Mouse (Mus musculus): ENCODE data around the gene Irs2. TPM values are rescaled to one million over a fixed set of nuclear protein-coding genes. Genes with fewer than 3 reads are reported as not detected.
A peak's percentile ranks its signal among the peaks of the same experiment; 100 is the strongest.

Irs2 gene
- total RNA-seq (2021): 10 to 100 TPM; 60.7 to 69.3 TPM

DNA sequence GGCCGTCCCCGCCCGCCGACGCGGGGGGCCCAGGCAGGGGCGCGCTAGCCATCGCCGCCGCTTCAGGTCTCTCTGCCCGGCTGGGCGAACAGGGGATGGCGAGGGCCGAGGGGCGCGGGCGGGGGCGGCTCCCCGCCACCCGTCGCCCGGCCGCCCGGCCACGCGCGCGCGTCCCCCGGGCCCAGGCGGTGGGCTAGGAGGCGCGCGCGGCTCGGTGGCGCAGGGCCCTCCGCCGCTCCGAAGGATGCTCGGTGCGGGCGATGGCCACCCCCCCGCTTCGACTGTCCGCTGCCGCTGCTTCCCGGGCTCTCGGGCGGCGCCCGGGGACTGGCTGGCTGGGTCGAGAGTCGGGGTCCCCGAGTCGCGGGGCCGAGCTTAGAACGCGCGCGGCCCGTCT, at the start of gene Irs2:
Gene Irs2, minus strand, starts transcription at position 80 of the 397 bp plus-strand sequence.
- DNase-seq (ENCODE audit: extremely low spot score in 1 of 2, low spot score in 1 of 2): no peak

DNA sequence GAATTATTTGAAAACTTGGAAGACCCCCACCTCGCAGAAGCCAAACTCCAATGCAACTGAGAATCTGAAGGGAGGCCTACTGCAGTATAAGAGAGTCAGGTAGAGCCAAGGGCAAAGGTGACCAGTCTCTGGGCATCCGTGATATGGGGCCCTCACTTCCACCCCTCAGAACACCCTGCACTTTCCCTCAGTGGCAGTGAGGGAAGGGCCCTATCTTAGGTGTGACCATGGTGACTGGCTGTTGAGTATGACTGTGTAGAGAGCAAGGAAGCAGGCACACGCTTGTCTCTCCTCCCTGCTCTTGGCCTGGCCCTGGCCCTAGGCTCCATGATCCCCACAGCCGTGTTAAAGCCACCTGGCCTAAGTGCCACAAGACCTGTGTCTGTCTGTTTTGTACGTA, 48.4 kb upstream of the Irs2 start:
- DNase-seq (ENCODE audit: extremely low spot score in 1 of 2, low spot score in 1 of 2): no peak

DNA sequence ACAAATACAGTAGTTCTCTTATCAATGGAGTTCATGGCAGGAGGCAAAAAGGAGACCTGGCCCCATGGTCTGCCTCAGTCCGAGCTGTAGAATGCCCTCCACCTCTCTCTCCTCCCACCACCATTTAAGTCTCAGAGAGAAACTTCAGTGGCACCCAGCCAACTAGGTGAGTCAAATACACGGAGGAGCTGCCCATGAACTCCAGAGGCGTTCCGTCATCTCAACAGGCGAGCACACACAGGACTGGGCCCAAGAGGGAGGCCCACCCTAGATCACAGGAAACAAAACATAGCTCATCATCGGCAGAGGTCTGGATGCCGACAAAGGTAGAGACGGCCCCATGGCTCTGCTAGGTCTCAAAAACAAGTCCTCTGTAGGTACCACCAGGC, 47.9 kb upstream of the Irs2 start:
- no peak for DNase-seq (ENCODE audit: extremely low spot score in 1 of 2, low spot score in 1 of 2)

DNA sequence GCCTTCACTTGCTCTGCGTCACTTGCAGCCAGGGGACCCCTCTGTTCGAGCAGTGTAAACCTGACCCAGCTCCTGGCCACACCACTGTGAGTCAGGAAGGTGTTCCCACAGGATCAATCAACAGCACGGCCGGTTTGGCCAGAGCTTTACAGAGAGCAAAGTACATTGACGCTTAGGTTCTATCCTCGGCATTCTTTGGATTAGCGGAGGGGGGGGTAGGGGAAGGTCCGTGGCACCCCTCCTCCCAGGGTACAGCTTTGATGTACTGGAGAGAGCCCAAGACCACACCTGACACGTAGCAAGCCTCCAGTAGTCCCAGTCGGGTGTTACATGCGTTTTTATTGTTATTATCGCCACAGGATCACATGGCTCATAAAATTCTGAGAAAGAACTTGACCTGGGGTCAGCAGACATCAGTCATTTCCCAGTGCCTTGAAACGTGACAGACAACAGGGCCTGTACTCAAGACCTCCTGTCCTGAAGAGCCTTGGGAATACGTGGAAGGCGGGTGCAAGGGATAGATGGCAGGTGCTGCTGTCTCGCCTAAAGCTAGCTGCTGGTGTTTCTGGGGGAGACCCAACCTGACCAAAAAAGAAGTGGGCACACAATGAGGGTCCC, 47.4 kb upstream of the Irs2 start:
- DNase-seq (ENCODE audit: extremely low spot score in 1 of 2, low spot score in 1 of 2): no peak

DNA sequence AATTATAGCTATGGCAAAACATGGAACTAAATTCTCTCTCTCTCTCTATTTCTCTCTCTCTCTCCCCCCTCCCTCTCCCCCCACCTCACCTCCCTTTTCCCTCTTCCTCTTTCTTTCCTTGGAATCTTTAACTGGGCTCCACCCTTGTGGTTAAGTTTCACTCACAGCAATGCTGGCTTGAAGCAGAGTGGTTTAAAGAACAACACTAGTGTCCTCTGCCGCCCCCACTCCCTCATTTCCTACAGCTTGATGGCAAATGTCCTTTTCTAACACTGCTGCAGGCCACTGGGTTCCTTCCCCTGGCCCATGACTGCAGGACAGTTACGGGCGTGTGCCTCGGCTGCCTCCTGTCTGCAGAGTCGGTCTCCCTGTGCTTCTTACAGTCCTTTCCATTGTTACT, 41.6 kb upstream of the Irs2 start:
- DNase-seq (ENCODE audit: extremely low spot score in 1 of 2, low spot score in 1 of 2): no peak

DNA sequence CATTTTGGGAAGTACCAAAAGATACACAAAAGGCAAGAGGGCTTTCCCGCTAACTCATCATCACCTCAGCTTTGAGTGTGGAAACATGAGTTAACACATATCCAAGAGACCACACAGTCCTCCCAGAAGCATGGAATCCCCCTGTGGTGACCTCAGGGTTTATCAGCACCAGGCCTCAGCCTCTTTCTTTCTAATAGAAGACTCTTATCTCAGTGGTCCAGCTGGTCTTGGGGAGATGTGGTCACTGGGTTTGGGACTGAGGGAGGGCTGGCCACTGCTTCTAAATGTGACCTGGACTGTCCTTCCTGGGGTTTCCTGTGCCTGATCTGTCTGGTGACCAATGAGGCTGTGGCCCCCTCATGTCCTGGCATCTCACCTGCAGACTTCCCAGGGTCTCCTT, 39.6 kb upstream of the Irs2 start:
- DNase-seq (ENCODE audit: extremely low spot score in 1 of 2, low spot score in 1 of 2): no peak

DNA sequence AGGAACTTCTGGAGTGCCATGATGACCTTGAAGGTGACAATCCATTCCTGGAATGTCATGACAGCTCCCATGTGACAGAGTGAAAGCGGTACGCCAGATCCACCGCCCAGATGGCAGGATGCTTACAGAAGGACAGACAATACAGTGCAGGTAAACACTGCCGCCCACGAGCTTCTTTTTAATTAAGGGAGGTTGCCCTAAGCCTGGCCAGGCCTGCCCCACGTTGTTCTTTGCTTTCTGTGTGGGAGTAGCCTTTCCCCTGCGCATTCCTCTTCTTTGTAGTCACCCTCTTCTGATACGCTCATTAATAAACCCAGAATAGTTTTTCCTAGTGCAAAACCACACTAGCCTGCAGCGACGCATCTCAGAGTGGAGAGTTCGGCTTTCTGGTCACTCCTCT, 36.4 kb upstream of the Irs2 start:
- no peak for DNase-seq (ENCODE audit: extremely low spot score in 1 of 2, low spot score in 1 of 2)

DNA sequence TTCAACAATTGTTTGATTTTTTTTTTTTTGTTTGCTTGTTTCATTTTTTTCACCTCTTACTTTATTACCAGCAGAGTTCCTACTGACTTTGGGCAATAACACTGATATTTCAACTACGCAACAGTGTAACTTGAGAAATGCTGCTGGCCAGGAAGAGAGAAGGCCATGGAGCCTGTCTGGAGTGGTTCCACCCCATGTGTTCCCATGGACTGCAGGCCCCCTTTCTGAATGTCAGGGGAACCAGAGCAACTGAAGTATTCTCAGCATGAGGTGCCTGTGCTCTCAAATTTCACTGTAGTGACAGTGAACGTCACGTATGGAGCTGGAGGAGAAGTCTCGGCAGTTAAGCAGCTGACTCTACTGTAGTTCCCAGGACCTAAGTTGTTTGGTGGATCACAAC, 35.3 kb upstream of the Irs2 start:
- no peak for DNase-seq (ENCODE audit: extremely low spot score in 1 of 2, low spot score in 1 of 2)

DNA sequence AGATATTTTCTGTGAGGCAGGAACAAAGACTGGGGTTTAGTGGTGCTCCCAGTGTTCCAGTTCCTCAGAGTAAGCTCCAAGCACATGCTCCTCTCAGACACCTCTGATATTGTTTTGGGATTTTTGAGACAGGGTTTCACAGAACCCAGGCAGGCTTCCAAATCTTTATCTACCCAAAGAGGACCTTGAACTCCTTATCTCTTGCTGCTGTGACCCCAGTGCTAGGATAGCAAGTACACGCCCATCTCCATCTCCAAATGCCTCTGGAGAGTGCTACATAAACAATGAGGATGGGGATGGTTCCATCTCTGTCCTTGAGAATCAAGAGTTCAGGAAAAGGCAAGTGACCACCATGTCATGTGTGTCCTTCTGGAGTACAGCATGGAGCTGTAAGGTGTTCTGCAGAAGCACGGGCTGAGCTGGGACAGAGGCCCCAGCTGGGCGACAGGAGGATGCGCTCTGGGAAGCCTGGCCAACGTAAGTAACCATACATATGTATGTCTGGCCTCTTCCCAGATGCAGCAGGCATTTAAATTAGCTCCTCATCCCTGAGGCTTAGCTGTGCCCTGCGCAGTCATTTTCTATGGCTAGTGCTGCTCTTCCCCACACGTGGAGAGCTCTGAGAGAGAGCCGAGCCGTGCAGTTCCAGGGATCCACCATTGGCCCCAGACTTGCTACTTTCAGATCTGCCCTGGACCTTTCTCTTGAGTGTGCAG, 34.8 kb upstream of the Irs2 start:
- no peak for DNase-seq (ENCODE audit: extremely low spot score in 1 of 2, low spot score in 1 of 2)

DNA sequence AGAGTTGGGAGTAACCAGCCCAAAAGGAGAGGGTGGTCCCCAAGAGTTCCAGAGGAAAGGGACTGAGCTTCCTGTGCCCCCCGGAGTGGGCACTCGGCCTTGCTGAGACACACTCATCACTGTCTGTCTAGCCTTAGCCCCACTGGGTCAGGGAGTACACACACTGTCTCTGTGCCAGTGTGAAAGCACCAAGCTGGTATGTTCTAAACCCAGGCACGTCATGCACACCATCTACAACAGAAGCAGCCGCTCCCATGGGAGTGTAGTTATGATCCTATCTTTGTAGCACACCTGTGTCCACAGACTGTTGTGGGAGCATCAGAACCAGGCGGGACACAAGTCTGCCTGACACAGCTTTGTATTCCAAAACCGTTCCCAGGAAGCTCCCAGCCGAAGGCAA, 31.8 kb upstream of the Irs2 start:
- no peak for DNase-seq (ENCODE audit: extremely low spot score in 1 of 2, low spot score in 1 of 2)

DNA sequence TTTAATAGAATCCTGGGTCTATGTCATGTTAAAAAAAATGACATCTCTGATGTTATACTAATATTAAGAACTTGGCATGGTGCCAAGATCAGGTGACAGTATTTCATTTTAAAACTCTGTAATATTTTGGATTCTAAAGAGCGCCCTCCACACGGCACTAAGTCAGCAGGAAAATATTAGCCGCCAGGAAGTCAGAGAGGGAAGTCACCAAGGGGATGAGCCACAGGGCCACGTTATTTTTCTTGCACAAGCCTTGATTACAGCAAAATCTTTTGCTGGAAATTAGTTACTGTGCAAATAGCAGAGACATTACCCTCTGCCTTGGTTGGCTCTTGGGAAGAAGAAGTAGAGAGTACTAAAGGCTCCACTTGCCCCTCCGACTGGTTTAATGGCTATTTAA, 30.5 kb upstream of the Irs2 start:
- no peak for DNase-seq (ENCODE audit: extremely low spot score in 1 of 2, low spot score in 1 of 2)

DNA sequence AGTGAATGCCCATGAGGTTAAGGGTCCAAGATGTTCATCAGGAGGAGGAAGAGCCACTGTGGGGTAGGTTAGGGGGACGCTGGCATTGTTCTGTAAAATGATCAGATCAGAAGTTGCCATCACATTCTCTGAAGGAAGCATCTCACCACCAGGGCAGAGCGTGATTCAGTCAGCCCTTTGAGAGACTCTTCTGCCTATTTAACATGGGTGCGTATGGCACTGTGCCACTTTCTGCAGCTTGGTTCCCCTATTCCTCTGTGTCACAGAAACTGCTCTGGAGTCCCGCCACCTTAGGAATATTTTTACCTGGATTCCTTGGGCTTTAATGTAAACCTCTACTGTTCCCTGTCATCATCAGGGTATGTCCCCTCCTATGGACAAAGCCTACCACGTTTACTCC, 30.1 kb upstream of the Irs2 start:
- no peak for DNase-seq (ENCODE audit: extremely low spot score in 1 of 2, low spot score in 1 of 2)

DNA sequence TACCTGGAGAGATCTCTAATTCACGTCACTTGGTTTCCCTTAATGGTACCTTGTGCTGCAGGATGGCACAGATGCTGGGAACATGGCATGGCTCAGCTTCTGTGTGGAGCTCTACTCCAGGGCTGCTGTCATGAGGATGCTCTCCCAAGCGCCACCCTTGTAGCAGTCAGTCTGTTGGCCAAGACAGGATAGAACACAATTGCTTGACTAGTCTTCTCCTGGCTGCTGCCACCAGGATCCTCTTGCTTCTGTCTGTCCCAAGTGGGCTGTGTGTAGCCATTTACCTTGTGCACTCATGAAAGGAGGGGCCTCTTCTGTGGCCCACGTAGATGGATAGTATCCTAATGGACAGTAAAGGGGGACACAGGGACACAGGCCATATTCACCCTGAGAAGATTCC, 28.5 kb upstream of the Irs2 start:
- DNase-seq (ENCODE audit: extremely low spot score in 1 of 2, low spot score in 1 of 2): no peak

DNA sequence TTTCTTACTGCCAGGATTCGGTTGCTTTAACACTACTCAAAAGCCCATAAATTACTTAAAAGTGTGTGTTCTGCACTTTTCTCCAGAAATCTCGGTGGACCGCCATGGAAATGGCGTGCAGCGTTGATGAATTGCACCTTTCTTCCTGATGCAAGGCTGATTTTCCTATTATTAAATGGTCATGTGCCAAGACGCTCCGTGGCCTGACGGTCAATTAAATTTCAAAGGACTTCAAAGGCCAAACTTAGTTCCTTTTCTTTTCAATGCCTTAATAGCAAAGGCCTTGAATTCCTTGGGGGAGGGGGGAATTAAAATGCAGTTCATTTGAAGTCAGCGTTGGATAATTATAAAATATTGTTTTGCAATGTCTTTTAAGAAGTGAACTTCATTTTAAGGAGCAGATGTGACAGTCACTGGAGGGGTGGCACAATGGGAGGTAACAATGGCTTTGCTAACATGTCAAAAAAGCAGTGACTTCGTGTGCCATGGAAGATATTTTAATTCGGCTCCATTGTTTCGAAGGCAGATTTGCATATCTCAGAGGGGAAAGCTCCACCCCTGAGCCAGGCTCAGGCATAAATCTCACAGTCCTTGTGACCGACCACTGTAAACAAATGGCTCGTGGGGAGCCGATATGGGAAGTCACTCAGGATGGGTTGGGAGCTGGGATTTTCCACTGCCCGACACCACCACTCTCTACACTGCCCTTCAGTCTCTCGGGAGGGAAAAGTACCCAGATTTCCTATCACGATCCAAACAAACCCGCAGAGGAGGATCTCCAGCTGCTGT, 27.6 kb upstream of the Irs2 start:
- DNase-seq (ENCODE audit: extremely low spot score in 1 of 2, low spot score in 1 of 2): no peak

DNA sequence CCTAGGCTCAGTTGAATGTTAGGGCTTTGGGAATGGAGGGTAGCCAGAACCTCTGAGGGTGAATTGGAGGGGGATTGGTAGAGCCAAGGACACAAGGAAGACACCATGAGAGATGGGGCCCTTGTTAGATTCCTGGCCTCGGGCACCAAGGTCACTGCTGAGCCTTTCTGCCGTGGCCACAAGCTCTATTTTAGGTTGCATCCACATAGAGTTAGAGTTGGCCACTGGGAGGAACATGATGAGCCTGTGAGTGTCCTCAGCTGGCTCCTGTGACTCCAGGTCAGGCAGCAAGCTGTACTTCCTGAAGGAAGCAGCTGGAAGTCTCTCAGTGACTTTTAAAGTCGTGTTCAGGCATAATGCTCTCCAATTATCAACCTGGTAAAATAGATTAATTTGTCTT, 16.6 kb upstream of the Irs2 start:
- no peak for DNase-seq (ENCODE audit: extremely low spot score in 1 of 2, low spot score in 1 of 2)

DNA sequence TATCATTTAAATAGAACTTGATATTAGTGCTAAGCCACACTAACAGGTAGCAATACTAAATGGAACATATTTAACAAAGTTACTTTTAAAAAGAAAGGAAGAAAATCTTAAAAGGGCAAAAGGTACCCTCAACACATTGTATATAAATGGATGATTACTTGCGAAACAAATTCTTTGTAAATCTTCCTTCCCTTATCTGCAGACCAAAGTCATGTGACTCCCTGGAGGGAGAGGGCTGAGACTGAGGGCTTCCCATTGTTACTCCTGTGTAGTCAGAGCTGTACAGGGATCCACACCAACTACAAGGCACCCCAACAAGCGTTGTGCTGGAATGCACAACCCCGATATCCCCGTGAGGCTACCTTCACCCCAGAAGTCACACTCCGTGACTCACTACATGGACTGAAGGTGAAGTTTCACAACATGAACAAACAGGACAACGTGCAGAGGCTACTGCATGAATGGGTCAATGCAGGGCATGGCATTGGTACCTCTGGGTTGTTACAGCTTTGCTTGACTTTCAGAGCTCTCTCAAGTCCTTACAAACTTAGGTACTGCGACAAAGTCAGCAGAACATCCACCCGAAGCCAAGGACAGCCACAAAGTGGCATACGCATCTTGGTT, 12.8 kb upstream of the Irs2 start:
- DNase-seq (ENCODE audit: extremely low spot score in 1 of 2, low spot score in 1 of 2): no peak

DNA sequence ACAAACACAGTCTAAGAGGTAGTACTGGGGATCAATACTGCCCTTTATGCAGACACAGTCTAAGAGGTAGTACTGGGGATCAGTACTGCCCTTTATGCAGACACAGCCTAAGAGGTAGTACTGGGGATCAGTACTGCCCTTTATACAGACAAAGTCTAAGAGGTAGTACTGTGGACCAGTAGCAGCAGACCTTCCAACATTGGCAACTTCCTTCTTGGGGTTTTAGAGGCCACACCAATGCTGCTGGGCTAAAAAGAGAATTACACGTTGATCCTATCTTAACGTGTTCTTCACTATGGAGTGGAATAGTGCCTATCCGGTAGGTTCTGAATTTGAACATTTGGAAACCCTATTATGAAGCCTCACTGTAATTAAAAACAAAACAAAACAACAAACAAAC, 7.4 kb upstream of the Irs2 start:
- DNase-seq (ENCODE audit: extremely low spot score in 1 of 2, low spot score in 1 of 2): no peak

DNA sequence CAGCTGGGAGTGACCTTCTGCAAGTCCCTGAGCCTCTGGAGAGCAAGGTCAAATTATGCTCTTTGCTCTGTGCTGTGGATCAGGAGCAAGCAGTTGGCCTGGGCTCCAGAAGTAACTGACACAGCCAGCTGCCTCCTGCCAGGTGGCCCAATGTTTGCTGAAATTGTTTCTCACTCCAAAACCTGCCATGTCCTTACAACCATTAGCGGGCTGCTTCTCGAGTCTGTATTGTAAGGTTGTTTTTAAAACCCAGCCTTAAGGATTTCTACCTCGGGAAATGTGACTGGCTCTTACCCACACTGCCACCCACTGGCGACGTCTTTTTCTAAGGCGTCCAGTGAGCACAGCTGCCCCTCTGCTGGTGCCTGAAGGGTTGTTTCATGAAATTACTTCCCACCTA, 5.0 kb upstream of the Irs2 start:
- DNase-seq (ENCODE audit: extremely low spot score in 1 of 2, low spot score in 1 of 2): peak; percentile 31 to 65

DNA sequence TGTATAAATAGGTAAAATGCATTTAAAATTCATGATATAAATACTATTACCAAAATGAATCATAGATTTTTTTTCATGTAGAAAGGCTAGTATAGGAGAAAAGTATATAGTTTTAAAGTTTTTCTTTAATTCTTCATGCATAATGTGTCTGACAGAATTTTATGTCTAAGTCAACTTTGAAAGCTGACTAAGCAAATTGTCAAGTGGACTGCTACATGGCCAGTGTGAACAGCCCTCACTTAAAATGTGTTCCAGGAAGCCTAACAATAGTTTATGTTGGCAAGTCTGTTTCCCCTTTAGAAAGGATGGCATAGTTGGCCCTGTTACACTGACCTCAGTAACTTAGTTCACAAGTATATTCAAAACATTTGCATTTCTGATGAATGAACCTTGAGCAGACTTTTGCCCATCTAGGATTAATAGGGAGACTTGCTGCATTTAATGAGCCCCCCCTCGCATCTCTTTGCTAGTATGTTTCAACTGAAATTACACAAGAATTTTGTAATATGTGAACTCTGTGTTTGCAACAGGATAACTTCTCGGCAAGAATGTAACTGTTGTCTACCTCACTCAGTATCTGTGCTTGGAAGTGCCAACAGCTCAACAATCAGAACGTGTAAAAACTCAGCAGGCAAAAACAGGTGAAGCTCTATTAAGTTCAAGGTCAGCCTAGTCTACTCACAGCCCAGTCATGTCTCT, 3.7 kb upstream of the Irs2 start:
- DNase-seq (ENCODE audit: extremely low spot score in 1 of 2, low spot score in 1 of 2): no peak

DNA sequence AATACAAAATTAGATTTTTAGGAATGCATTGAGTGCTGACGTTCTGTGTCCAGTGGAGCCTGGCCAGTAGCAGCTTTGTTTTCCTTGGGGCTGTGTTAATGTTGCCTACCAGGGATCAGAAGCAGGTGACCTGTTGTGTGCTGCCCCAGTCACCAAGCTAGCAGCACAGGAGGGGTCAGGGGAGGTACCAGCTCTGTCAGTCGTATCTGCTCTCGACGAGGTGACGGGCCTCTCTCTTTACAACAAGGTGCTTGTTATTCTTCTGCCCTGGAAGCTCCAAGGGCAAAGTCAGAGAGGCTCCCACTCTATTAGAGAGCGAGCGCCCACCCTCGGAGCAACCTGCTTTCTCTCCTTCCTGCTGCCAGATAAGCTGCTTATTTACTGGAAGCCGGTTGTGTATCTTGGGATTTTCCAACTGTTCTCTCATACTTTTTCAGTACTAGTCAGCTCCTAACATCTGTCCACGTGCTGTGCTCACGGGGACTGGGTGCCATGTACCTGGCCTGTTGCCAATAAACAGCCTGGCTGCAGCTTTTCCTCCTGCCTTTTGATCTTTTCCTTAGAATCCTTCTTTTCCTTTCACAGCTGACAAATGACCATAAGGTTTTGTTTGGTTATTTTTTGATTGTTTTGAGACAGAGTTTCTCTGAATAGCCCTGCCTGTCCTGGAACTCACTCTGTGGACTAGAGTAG, 2.8 kb upstream of the Irs2 start:
- no peak for DNase-seq (ENCODE audit: extremely low spot score in 1 of 2, low spot score in 1 of 2)

All from layer of hippocampus, postnatal 25 days (tissue).